Mouse (Mus musculus) naive thymus-derived CD4-positive, alpha-beta T cell, adult 2 months (primary cell): Measurements from ENCODE around the gene Rmi2.
"Not testable (repeated sequence)": the region's sequence is repeated elsewhere in the genome, so short reads cannot be mapped to it uniquely, and the experiment has no call there.

ENCODE experiments used
- DNase-seq: peaks from one replicate; pipeline ENCODE4 v3.0.0-alpha.2; 2011; ENCODE audit warnings: low read depth

The Rmi2 gene

DNA sequence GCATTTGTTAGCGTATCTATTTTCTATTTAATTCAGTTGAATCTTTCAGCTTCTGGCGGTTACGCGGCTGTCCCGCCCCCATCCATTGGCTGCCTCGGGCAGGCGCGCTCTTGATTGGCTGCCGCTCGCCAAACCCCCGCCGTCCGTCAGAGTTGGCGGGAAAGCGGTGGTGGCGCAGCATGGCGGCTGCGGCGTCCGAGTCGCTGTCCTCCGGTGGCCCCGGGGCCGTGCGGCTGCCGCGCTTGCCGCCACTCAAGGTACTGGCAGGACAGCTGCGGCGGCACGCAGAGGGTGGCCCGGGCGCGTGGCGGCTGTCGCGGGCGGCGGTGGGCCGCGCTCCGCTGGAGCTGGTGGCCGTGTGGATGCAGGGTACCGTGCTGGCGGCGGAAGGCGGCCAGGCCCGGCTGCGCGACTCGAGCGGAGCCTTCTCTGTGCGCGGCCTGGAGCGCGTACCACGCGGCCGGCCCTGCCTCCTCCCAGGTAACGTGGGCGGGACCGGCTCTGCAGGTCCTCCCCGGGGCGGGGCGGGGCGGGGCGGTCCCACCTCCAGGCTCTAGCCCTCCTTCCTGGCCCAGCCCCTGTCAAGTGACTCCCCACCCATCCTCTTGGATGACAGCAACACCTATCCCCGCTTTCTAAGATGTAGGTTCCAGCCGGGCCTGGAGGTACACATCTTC is at the start of gene Rmi2:
Gene Rmi2, plus strand, starts transcription at position 149 of the 677 bp plus-strand sequence.
- peak; percentile 88 for DNase-seq

GRCm38 (mm10) chr16:10785371-10786231 is 49.3 kb upstream of the Rmi2 start, which contains the start of gene Socs1:
Socs1 (minus strand) TSS chr16:10785536.
- peak; percentile 97 for DNase-seq

- peak; percentile 95 for DNase-seq
Measured at GRCm38 (mm10) chr16:10786288-10786687, 48.6 kb upstream of the Rmi2 start.

DNA sequence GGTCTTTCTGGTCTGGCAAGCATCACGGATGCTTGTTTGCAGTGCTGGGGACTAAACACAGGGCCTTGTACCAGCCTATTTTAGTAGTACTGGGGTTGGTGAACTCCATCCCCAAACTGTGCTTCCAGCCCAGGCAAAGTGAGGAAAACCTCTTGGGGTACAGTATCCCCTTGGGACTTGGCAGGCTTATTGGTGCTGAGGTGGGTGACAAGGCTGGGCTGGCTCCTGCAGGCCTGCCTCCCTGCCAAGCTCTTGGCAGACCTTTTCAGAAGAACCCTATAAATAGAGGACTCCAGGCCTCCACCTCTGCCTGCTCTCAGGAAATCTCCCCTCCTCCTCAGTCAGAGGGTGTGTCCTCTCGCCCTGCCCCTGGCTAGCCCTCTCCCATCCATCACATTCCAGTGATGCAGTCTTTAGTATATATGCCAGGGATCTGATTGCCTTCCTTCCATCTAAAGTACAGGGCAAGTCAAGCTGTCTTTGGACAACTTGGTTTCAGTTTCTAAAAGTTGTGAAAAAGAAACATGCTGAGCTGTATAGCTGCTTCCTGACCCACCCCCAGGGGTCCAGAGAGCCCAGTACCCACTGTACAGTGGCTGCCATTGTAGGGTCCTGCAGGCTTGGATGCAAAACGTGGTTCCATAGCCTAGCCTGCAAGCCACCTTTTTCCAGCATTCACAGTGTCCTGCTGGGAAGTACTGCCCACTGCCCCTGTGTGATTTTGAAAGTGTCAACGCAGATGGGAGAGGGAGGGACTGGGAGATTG is 47.9 kb upstream of the Rmi2 start:
- DNase-seq, result peak; percentile 46

- DNase-seq, result no peak
Measured at GRCm38 (mm10) chr16:10787548-10788058, 47.3 kb upstream of the Rmi2 start.

DNA sequence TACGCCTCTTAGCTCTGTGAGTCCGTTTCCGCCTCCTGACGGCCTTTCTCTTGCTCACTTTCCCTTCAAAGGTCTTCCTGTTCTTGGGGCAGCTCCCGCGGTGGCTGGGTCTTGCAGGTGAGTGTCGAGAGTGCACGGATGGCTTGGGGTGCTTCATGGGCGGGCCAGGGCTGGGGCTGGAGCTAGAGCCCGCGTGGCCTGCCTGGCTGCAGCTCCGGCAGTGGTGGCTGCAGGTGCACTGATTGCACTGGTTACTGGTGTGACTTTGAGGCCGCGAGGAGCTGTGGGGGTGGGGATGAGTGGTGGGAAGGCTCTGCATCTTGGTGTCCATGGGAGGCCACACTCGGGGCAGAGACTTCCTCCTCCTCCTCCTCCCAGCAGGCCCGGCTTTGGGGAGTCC is 46.6 kb upstream of the Rmi2 start, which contains the start of gene Tnp2:
Gene Tnp2, minus strand, starts transcription at position 390 of the 400 bp plus-strand sequence.
- DNase-seq, result peak; percentile 62

GRCm38 (mm10) chr16:10788866-10789265 is 46.0 kb upstream of the Rmi2 start:
- peak; percentile 38 for DNase-seq

- DNase-seq, result no peak
Measured at GRCm38 (mm10) chr16:10790702-10791101, 44.2 kb upstream of the Rmi2 start, which contains the start of gene Prm3. Prm3 (minus strand) TSS chr16:10790914.

GRCm38 (mm10) chr16:10796034-10796433 is 38.8 kb upstream of the Rmi2 start, which contains the start of gene Prm2:
Prm2 (minus strand) TSS chr16:10796134.
- DNase-seq, result no peak

GRCm38 (mm10) chr16:10802420-10802819 is 32.4 kb upstream of the Rmi2 start:
- DNase-seq, result not testable (repeated sequence)

- DNase-seq, result no peak
Measured at GRCm38 (mm10) chr16:10805789-10806527, 28.9 kb upstream of the Rmi2 start, which contains the start of gene Prm1. Prm1 (minus strand) TSS chr16:10805839.

GRCm38 (mm10) chr16:10810376-10810775 is 24.5 kb upstream of the Rmi2 start:
- DNase-seq, result no peak

- peak; percentile 51 for DNase-seq
Measured at GRCm38 (mm10) chr16:10812865-10813371, 21.9 kb upstream of the Rmi2 start, which contains the start of gene Gm11172. Gm11172 (plus strand) TSS chr16:10812915.

DNA sequence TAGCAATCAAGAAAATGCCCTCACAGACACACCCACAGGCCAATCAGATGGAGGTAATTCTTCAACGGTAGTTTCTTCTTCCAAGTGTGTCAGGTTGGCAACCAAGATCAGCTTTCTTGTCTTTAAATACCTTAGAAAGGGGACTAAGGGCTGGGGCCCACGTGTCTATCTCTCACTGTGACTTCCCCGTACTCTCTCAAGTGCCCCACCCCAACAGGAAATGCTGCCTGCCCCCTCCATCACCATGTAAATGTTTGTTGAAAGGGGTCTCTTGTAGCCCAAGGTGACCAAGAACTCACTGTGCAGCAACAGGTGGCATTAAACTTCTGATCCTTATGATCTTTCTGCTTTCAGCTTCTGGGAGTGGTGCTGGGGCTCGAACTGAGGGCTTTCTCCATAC is 21.1 kb upstream of the Rmi2 start:
- no peak for DNase-seq

DNA sequence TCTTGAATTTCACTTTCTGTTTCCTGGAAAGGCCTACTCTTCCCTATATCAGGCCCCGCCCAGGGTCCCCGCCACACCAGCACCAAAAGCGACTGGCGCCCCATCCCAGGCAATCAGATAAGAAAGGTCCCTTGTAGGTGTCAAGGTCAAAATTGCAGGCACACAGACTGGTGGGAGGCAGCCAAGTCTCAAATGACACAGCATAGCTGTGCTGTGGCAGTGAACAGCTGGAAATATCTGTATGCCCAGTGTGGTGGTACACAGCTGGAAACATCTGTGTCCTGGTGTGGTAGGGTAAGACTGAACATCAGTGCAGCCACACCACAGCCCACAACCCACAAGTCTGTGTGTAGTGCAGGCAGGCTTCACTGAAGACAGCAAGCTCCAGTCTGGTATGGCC is 20.0 kb upstream of the Rmi2 start:
- peak; percentile 33 for DNase-seq

GRCm38 (mm10) chr16:10818579-10819135 is 16.2 kb upstream of the Rmi2 start:
- no peak for DNase-seq

GRCm38 (mm10) chr16:10819966-10820365 is 14.9 kb upstream of the Rmi2 start:
- DNase-seq, result no peak

DNA sequence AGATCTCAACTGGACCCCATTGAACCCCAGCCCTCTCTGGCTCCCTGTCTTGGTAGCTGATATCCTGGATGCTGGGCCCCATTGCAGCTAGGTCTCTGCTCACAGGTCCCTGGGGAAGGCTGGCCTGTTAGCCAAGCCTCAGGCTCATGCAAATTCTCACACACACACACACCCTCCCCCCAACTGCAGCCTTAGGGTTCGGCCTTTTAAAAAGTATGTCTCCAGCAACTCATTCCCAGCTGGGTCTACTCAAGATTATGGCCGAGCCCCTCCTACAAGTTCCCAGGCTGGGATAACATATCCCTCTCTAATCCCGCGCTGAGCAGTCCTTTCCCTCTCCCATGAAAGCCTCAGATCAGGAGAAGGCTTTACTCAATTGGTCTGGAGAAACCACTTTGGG is 13.5 kb upstream of the Rmi2 start:
- no peak for DNase-seq

GRCm38 (mm10) chr16:10824536-10824935 is 10.3 kb upstream of the Rmi2 start:
- DNase-seq, result no peak

DNA sequence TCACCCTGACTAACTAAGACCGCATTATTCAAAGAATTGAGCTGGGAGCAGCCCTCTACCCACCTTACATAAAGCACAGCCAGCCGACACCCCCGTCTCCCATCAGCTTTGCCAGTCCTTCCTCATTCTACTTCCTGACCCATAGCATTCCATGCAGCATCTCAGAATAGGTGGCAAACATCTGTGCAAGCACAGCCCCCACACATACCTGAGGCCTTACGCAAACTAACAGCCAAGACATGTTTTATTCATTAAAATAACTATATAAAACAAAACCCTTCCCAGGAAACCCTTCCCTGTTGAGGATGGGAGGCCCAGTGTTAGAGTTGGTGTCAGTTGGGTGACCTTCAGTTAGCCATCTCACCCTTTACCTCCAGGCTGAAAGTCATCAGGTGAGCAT is 9.0 kb upstream of the Rmi2 start:
- no peak for DNase-seq
